Mouse (Mus musculus) adrenal gland, postnatal 36 days (tissue): ENCODE results near the gene Elovl6. TPM values are rescaled to one million over a fixed set of nuclear protein-coding genes. Genes with fewer than 3 reads are reported as not detected.

ENCODE experiments used
- DNase-seq, 2 experiments: peaks; one replicate each; pipeline ENCODE4 v3.0.0; 2021; ENCODE audit warnings: mixed read lengths in 1 of 2
- total RNA-seq, 2 experiments: library from RNA; stranded (reverse); gene quantifications; 2 replicates each; pipeline ENCODE4 v1.2.3; 2021

The Elovl6 gene
- total RNA-seq, 2 experiments from 2014 or later: 90.1 to 91.1 TPM

DNA sequence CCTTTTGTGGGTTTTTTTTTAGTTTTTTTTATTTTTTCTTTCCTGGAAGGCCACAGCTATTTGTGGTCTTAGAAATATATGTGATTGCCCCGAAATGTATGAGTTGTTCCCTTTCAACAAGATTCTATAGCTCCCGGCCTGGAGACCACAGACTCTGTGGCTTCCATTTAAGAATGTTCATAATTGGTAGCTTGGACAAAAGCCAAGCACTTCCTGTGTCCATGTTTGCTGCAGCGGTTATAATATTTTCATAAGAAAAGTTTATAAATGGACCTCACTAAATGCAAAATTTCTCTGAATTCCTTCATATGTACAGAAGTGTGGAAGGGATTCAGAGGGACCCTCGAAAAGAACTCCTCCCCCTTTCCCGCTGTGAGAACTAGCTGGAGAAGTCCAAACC is 114.6 kb downstream of the Elovl6 start:
- no peak for DNase-seq

DNA sequence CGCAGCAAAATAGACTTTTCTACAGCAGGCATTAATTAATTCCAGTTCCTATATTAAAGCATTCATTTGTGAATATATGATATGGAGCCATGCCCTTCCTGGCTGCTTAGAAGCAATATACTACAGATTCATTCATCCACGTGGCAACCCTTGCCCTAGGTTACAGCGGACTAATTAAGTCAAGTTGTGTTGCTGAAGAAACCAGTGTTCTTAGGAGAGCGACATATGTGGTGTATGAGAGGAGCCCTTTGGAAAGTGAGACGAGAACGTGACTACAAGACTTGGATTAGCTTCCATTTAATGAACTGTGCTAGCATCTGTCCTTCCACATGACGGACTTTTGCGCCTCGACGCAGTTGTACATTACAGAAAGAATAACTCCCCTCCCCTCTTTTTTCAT is 115.2 kb downstream of the Elovl6 start:
- no peak for DNase-seq

DNA sequence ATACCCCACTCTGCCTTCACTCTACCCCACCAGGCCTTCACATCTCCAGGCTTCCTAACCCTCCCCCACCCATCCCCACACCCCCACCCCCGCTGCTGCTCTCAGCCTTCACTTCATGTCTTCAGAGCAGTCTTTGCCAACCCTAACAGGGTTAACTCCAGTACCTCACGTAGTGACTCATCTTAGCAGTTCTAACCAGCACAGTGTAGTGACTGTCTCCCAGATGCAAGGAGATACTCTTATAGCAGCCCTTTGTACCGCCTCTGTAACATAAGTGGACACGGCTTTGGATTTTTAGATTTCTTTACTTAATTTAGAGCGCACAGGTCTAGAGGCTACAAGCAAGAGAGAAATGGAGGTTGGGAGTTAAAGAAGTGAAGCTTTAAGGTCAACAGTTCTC is 116.4 kb downstream of the Elovl6 start:
- DNase-seq: no peak

DNA sequence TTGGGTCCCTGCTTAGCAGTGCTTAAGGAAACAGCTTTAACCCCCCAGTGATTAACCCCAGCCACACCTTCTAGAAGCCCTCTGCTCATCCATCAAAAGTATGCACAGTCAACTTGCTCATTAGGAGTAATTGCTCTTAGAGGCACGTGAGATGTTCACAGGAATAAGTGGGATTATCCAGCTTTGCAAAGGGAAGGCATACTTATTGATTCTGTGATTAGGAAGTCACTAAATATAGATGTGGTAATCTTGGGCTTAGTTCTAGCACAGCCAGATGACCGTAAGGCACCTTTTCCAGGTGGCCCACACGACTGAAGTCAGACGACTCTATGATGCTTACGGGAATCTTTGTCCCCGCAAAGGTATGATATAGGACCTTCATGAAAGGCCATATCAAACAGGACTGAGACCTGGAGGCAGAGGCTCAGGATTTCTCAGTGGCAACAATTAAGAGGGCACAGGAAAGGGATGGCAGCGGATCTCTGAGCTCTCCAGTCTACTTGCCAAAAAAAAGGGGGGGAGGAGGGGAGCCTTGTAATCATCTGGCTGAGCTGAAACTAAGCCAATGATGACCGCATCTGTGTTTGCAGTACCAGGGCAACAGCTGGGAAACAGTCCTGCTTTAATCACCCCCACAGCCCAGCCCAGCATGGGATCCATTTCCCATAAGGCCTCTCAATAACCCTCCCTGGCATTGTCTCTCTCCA is 117.6 kb downstream of the Elovl6 start:
- peak in 1 of 2 experiments; percentile 26 for DNase-seq

DNA sequence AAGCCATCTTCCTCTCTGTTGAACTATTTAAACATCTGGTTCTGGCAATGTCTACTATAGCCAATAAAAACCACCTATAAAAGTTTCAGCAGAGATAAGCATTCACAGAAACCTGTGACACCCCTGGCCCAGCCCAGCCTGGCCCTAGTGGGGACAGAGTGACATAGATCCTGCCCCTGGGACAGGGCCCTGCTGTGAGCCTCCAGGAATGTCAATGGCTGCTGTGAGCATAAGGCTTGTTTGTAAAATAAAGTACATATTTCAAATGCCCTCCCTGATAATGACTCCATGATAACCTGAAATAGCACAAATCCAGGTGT is 118.1 kb downstream of the Elovl6 start:
- no peak for DNase-seq

DNA sequence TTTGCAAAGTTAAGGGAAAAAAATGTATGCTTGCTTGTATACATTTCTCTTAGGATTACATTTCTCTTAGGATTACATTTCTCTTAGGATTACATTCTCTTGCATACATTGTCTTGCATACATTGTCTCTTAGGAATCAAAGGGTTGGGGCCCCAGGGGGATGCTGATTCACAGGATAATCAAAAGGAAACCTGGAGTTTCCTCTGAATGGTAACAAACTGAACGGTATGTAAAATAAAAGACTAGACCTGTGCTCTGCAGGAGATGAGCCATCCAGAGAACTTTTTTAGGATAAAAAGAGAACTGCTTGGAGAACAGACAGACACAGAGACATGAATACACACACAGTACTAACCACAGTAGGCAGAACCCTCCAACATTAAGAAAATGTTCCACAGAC is 118.8 kb downstream of the Elovl6 start:
- DNase-seq: no peak

DNA sequence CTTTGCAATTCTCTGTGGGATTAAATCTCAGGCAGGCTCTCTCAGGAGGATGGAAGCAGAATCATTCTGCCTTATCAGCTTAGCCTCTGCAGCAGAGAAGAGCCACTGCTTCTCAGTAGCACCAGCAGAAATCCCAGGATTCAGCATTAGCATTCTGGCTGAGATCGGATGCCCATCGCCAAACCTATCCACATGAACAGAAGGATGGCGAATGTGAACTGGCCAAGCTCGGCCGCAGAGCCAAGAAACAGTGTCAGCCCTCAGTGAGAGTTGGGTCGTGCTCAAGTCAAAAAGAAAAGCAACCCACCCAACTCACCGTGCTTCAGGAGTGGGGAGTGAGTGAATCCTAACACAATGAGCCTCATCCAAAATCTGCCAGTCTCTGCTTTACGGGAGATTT is 119.6 kb downstream of the Elovl6 start:
- no peak for DNase-seq

DNA sequence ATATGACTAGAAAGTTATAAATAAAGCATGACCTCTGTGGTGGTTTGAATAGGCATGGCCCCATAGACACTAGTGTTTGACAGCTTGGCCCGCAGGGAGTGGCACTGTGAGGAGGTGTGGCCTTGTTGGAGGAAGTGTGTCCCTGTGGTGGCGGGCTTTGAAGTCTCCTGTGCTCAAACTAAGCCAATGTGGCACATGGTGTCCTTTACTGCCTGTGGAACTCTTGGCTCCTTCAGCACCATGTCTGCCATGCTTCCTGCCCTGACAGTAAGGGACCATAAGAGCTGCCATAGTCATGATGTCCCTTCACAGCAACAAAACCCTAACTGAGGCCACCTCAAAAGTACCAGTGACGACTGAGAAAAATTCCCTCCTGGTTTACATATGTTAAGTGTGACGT is 120.3 kb downstream of the Elovl6 start:
- DNase-seq: no peak

DNA sequence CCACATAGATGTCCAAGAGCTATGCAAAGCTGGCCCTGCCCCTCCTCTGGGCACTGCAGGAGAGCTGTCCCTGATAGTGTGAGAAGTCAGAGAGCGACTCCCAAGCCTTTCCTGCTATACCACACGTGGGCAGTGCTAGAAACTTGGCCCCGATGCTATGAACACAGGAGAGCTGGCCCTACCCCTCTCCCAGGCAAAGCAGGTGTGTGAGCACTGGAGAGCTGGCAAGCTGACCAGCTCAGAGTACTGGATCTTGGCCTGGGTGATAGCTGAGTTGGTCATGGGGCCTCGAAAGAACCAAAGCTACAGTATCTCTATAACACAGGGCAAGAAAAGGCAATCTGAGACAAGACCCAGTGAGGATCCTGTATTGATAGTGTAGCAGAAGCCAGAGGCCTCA is 124.4 kb downstream of the Elovl6 start:
- no peak for DNase-seq

DNA sequence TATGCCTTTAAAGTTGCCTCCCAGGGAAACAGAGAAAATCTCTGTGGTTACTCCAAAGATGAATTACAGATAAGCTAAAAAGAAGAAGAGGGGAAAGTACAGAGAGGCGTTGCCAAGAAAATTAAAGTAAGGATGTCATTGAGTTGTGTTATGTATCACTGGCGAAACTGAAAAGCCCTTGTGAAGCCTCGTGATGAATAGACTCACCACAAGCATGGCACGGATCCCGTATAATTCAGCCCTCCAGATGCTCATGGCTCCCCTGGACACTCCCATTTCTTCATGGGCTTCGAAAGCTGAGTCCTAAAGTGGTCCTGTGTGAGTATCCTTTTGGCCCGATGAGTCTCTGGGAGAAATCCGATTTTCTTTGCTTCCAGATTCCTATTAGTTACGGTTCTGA is 125.1 kb downstream of the Elovl6 start:
- no peak for DNase-seq

DNA sequence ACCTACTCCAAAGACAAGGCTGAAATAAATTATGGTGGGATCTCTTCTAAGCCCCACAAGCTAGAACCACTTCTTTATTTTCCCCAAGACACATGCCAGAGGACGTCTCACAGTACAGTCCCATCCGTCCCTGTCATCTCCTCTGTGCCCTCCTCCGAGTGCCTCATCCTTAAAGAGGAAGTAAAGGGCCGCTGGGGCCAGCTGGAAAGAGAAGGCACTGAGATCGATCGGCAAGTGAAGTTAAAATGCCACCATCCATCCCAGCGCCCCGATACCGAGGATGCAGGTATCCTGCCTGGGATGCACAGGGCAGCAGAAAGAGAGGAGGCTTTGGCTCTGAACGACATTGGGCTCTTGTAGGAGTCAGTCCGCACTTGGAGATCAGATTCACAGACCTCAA is 125.6 kb downstream of the Elovl6 start:
- DNase-seq: no peak

DNA sequence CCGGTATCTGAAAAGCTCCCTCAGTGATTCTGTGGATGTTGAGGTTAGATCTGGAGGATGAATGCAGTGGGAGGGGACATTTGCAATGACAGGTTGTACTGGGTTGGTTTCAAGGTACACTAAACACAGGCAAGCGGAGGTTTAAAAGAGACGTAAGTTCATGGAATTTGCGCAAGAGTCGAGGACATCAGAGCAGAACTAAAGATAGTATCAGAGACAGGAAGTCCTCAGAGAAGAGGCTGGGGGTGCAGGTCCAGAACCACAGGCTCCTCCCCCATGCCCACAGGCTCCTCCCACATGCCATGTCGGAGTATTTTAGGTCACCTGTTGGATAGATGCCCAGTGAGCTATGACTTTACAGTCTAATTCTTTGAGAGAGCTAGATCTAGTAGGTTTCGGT is 126.6 kb downstream of the Elovl6 start:
- no peak for DNase-seq

DNA sequence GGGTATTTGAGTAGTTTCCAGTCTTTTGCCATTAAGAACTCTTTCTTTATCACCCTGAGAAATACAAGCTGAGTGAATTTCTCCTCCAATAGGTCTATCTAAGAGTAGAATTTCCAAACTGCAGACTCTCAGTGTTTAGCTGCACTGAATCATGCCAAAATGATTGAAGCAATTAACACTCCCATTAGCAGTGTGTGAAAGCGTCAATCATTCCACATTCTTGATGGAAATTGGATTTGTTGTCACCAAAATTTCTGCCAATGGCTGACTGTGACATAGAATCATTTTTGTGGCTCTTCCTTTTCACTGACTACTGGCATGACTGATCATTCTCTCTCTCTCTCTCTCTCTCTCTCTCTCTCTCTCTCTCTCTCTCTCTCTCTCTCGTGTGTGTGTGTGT is 131.8 kb downstream of the Elovl6 start:
- no peak for DNase-seq

DNA sequence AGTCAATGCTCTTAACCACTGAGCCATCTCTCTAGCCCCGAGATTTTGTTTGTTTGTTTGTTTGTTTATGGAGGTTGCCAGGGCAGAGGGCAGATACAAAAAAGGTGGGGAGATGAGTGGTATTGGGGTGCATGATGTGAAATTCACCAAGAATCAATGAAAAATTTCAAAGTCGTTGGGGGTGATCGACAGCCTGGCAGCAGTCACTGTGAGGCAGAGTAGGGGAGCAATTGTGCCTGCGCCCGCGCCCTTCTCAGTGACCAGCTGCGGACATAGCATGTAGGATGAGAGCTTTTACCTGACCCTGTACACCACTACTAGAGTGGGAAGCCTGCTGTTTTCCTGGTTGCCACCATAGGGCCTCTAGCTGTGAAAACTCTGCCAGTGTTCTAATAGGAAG is 143.8 kb downstream of the Elovl6 start:
- no peak for DNase-seq

DNA sequence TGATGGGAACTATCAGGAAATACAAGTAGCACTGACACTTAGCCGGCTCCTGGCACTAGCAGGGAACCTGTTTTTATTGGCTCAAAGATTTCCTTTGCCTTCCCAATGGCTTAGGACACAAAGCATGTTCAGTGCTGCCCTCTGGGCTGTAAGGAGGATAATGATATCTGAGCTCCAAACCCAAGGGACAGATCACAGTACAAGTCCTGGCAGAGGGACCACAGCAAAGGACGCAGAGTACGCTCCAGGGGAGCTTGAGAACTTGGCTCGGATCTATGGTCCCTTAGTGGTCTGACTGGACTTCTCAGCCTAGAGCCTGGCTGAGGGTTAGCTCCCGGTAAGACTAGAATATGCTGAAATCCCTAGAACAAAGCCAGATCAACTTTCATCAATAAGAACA is 148.1 kb downstream of the Elovl6 start:
- DNase-seq: peak in 1 of 2 experiments; percentile 9

DNA sequence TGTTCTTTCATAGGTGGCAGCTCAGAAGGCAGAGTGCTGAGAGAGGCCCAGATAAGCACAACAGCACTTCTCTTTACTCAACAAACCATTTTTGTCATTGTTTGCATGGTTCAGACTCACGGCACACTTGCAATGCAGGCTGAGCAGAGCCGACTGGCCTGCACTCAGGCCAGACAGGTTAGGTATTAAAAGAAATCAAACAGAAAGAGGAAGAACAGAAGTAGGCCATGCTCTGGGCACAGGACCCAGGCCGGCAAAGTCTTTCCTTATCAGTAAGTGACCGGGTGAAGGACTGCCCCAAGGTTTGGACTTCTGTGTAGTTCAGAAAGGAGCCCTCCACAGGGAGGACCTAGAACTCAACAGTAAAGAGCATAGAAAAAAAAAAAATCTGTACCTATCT is 149.7 kb downstream of the Elovl6 start:
- DNase-seq: peak; percentile 21 to 24

DNA sequence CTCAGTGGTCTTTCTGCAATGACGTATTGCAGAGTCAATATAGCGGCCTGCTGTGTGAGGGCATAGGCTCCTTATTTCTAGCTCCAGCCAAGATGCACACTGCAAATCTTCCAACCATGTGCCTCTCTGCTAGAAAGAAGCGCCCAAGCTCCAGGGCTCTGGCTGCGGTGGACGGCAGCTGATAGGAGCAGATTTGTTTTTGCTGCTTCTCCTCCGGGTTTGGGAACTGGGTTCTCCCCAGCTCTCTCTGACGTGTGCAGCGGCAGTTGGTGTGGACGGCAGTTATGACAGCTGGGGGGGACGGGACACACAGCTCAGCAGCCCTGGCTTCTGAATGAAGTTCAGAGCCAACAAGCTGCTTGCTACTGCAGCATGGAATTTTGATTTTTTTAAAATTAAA is 150.2 kb downstream of the Elovl6 start:
- DNase-seq: no peak

DNA sequence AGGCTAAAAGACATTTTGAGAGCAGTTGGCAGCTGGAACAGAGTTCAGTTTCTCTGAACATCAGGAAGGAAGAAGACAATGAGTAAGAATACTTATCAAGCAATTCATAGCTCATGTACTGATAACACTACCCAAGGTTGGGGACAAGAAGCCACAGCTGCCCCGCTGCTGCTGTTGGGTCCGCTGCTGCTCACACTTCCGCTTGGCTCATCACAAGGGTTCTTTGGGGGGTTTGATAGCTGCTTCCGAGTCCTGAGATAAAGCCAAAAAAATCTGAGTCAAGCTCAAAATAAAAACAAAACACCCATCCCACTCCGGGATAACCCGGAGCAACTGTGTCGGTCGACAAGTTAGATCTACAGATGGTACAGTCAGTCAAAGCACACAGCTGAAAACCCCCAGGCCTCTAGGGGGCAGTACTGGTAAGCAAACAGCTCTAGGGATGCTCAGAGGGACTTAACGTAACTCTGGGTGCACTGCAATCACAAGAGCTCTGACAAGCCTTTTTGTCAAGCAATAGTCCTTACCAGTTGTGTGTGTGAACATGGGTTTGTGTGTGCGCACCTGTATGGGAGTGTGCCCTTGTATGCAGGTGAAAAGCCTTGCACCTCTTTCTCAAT is 151.0 kb downstream of the Elovl6 start:
- peak in 1 of 2 experiments; percentile 29 for DNase-seq

DNA sequence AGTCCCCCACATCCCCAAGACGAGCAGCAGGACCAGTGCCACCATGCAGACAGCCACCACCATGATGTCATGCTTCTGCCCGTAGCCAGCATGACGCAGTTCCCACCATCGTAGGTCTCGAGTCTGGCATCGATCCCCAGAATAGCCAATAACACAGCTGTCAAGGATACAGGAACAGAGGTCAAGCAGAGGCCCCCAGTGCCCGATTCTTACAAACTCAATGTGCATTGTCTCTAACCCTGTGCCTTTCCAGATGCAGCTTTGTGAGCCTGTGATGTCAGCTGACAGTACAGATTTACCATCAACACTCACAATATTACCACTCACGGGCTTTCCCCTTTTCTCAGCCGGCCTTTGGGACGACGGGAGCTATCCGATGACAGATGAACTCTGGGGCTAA is 154.0 kb downstream of the Elovl6 start:
- DNase-seq: no peak

DNA sequence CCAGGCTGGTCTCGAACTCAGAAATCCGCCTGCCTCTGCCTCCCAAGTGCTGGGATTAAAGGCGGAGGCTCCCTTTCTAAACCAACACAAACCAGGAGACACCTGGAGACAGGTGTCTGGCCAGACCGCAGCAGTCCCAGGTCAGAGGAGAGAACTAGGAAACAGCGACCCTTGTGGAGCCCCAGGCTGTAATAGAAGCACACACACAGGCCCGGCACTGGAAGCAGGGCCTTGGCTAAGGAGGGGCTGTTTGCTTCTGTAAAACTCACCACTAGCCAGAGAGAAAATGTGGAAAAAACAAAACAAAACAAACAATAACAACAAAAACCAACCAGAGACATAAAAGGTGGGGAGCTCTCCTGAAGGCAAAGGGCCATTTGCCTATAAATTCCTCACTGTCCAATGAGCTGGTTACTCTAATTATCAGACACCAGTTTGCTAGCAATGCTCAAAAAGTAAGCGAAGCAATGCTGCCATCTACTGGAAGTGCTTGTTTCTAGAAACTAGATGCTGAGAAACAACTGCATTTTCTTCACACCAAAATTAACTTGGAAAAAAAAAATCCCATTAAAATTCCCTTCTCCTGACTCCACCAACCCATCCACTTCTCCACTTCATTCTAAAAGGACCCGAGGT is 154.7 kb downstream of the Elovl6 start:
- DNase-seq: peak; percentile 39 to 70

DNA sequence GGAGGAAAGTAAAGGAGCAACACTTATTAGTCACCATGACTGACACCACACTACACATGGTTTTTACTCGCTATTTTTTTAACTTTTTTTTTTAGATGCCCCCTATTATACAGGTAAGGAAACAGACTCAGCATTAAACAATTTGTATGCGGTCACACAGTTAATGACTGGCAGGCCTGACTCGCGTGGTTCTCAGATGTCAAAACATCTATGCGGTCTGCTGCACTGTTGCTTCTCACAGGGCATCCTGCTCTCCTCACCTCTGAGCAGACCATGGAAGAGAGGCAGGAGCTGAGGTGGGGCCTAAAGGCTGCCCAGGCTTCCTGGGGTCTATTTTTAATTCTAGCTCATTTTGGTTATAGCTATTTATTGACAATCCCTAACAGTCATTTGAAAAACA is 155.3 kb downstream of the Elovl6 start:
- DNase-seq: no peak
